Mouse (Mus musculus) forebrain, embryonic 13.5 days (tissue): ENCODE measurements around the gene Phf23. TPM values are rescaled to one million over a fixed set of nuclear protein-coding genes. Genes with fewer than 3 reads are reported as not detected.
A peak's percentile ranks its signal among the peaks of the same experiment; 100 is the strongest.

Experiments used
- ATAC-seq: fragments of 200-750 bp; cut with Nextera tagmentation; 2 replicates; pipeline ENCODE4 v1.8.0; 2017
- H3K27ac ChIP-seq: fragments of 300-500 bp; sonication (generic); 2 replicates; pipeline ENCODE4 v1.5.1; 2015; ENCODE audit warnings: inconsistent platforms, mild to moderate bottlenecking, moderate library complexity
- H3K27me3 ChIP-seq: fragments of 300-500 bp; sonication (generic); 2 replicates; pipeline ENCODE4 v1.6.1; 2015; ENCODE audit warnings: mild to moderate bottlenecking, inconsistent platforms
- H3K36me3 ChIP-seq: fragments of 300-500 bp; sonication (generic); 2 replicates; pipeline ENCODE4 v1.6.1; 2015; ENCODE audit warnings: mild to moderate bottlenecking, inconsistent platforms; ENCODE audit not compliant: poor library complexity, severe bottlenecking
- H3K4me1 ChIP-seq: fragments of 300-500 bp; sonication (generic); 2 replicates; pipeline ENCODE4 v1.6.1; 2015; ENCODE audit warnings: inconsistent platforms
- H3K4me2 ChIP-seq: fragments of 300-500 bp; sonication (generic); 2 replicates; pipeline ENCODE4 v1.6.1; 2015; ENCODE audit warnings: inconsistent platforms, mild to moderate bottlenecking, moderate library complexity
- H3K4me3 ChIP-seq: fragments of 300-500 bp; sonication (generic); 2 replicates; pipeline ENCODE4 v1.5.1; 2015; ENCODE audit warnings: mild to moderate bottlenecking, inconsistent platforms
- H3K9ac ChIP-seq: fragments of 300-500 bp; sonication (generic); 2 replicates; pipeline ENCODE4 v1.6.1; 2015; ENCODE audit warnings: mild to moderate bottlenecking, inconsistent platforms
- H3K9me3 ChIP-seq: fragments of 300-500 bp; sonication (generic); replicated peaks from 2 replicates; pipeline ENCODE4 v1.6.1; 2016; ENCODE audit warnings: inconsistent platforms
- WGBS: fragments of 180-500 bp; shearing (Covaris S2); methylation state at CpG from one replicate; pipeline ENCODE4 v1.1.7; 2015; 5-methylcytosine and 5-hydroxymethylcytosine counted together
- polyA plus RNA-seq: library from polyadenylated mRNA; unstranded; fragments of >200 nt; fragmentation: Nextera tagmentation; extraction: Ambion mirVana; gene quantifications from 2 replicates; pipeline ENCODE4 v1.2.1, GENCODE M21; 2015

The Phf23 gene
- polyA plus RNA-seq, 1 experiment from 2014 or later = 78.5 TPM

DNA sequence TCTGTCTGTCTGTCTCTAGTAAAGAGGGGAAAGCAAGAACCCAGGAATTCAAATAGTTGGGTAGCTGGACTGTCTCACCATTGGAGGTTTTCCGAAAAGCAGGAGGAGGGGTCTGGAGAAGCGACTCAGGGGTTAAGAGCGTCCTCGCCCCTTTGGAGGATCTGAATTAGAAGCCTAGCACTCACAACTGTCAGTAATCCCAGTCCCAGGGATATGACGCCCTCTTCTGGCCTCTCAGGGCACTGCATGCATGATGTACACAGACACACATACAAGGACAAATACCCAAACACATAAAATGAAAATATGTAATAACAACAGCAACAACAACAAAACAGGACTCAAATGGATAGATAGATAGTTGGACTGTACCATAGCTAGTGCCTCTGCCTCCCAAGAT, 35.0 kb upstream of the Phf23 start:
- no peak for ATAC-seq
- Histone ChIP-seq H3K9ac (no peak overlapping the region), H3K27me3 (peaks cover 54% of the 10 kb centered on the region), H3K4me1 (no peaks in the 10 kb centered on the region), H3K9me3 (no peaks in the 10 kb centered on the region), H3K4me3 (no peak overlapping the region), H3K36me3 (no peaks in the 10 kb centered on the region), H3K4me2 (no peak overlapping the region), H3K27ac (no peak overlapping the region)
- 21% methylated on average over 5 of the region's 5 CpGs for WGBS

GRCm38 (mm10) chr11:69961841-69962240, 33.7 kb upstream of the Phf23 start:
- no peaks in the 10 kb centered on the region for H3K9me3 ChIP-seq
- H3K27me3 ChIP-seq = peaks cover 66% of the 10 kb centered on the region
- peaks cover 10% of the 10 kb centered on the region for H3K4me1 ChIP-seq
- H3K4me2 ChIP-seq = no peak overlapping the region
- no peak overlapping the region for H3K27ac ChIP-seq
- WGBS = 44% methylated on average over 5 of the region's 5 CpGs
- H3K4me3 ChIP-seq = no peak overlapping the region
- ATAC-seq = no peak
- H3K9ac ChIP-seq = no peak overlapping the region
- no peaks in the 10 kb centered on the region for H3K36me3 ChIP-seq

- peaks cover 82% of the 10 kb centered on the region for H3K27me3 ChIP-seq
- H3K4me2 ChIP-seq = peak within 1 kb of the TSS; percentile 23
- H3K4me3 ChIP-seq = peak within 1 kb of the TSS; percentile 9; the same call in 1 of the 2 replicates
- ATAC-seq = no peak
- H3K9ac ChIP-seq = no peak within 1 kb of the TSS
- no peaks in the 10 kb centered on the region for H3K9me3 ChIP-seq
- H3K4me1 ChIP-seq = peaks cover 10% of the 10 kb centered on the region
- 10% methylated on average over 24 of the region's 24 CpGs for WGBS
- peaks cover 20% of the 10 kb centered on the region for H3K36me3 ChIP-seq
- no peak within 1 kb of the TSS for H3K27ac ChIP-seq
These were observed 30.8 kb upstream of the Phf23 start, which contains the start of gene Cldn7 for GRCm38 (mm10) chr11:69964650-69965270. Gene Cldn7, plus strand, starts transcription at chr11:69964779.

DNA sequence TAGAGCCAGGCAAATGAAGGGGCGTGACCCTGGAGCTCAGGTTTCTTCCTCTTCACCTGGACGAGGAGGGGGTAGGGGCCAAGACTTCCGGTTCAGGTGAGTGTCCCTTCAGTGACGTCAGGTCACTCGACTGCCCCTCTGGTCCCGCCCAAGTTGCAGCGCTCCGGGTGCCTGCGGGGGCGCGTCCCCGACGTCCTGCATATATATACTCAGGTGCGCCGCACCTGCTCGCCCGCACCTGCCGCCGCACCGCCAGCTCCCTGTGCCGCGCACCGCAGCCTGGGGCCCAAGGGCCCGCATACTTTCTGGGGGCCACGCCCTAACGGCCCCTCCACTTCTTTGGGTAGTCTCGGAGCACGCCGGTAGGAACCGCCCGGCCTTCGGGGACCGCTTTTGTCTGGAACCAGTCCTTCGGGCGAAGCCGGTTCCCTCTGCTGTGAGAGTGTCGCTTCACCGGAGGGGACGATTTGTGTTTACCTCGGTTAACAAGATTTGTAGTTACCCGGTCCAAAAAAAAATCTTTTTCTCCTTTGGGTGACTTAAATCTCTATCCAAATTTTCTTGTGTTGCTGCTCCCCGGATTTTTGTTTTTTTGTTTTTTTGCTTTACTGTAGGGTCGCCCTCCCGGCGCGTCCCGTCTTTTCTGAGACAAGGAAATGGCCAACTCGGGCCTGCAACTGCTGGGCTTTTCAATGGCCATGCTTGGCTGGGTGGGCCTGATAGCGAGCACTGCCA, 30.1 kb upstream of the Phf23 start:
- no peaks in the 10 kb centered on the region for H3K9me3 ChIP-seq
- H3K27ac ChIP-seq = no peak overlapping the region
- 3% methylated on average over 49 of the region's 49 CpGs for WGBS
- H3K36me3 ChIP-seq = peaks cover 27% of the 10 kb centered on the region
- ATAC-seq = no peak
- peak overlapping the region; percentile 31 for H3K4me3 ChIP-seq
- peaks cover 10% of the 10 kb centered on the region for H3K4me1 ChIP-seq
- no peak overlapping the region for H3K9ac ChIP-seq
- peaks cover 82% of the 10 kb centered on the region for H3K27me3 ChIP-seq
- peak overlapping the region; percentile 52 for H3K4me2 ChIP-seq

- Histone ChIP-seq H3K4me2 (peak overlapping the region; percentile 52), H3K27ac (no peak overlapping the region), H3K9ac (peak overlapping the region; percentile 53), H3K4me1 (peaks cover 10% of the 10 kb centered on the region), H3K9me3 (no peaks in the 10 kb centered on the region), H3K4me3 (peak overlapping the region; percentile 31), H3K27me3 (peaks cover 74% of the 10 kb centered on the region), H3K36me3 (peaks cover 30% of the 10 kb centered on the region)
- 1% methylated on average over 55 of the region's 59 CpGs for WGBS
- ATAC-seq = no peak
These were observed 29.3 kb upstream of the Phf23 start for GRCm38 (mm10) chr11:69966006-69966859.

DNA sequence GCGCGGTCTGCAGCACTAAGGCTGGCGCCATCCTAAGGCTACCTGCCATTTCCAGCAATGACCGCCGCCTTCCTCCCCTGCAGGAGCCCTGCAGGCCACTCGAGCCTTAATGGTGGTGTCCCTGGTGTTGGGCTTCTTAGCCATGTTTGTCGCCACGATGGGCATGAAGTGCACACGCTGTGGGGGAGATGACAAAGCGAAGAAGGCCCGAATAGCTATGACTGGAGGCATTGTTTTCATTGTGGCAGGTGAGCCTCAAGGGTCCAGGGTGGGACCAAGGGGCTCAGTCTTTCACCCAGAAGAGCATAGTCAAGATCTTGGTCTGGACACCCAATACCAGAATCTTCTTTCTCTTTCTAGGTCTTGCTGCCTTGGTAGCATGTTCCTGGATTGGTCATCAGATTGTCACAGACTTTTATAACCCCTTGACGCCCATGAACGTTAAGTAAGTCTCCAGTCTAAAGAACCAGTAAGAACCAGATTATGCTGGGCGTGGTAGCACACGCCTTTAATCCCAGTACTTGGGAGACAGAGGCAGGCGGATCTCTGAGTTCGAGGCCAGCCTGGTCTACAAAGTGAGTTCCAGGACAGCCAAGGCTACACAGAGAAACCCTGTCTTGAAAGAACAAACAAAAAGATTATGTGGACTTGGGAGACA, 28.6 kb upstream of the Phf23 start:
- Histone ChIP-seq H3K9ac (peak overlapping the region; percentile 53), H3K4me2 (peak overlapping the region; percentile 52), H3K9me3 (no peaks in the 10 kb centered on the region), H3K4me3 (peak overlapping the region; percentile 31), H3K27ac (no peak overlapping the region), H3K36me3 (peaks cover 35% of the 10 kb centered on the region), H3K27me3 (peaks cover 67% of the 10 kb centered on the region), H3K4me1 (peaks cover 10% of the 10 kb centered on the region)
- ATAC-seq = no peak
- 38% methylated on average over 17 of the region's 17 CpGs for WGBS

- Histone ChIP-seq H3K36me3 (peaks cover 53% of the 10 kb centered on the region), H3K9me3 (no peaks in the 10 kb centered on the region), H3K27me3 (peaks cover 50% of the 10 kb centered on the region), H3K4me2 (no peak overlapping the region), H3K4me3 (no peak overlapping the region), H3K9ac (no peak overlapping the region), H3K4me1 (peaks cover 10% of the 10 kb centered on the region), H3K27ac (no peak overlapping the region)
- 93% methylated on average over 4 of the region's 4 CpGs for whole genome bisulfite sequencing
- no peak for ATAC-seq
These were observed 26.8 kb upstream of the Phf23 start for GRCm38 (mm10) chr11:69968793-69969192.

DNA sequence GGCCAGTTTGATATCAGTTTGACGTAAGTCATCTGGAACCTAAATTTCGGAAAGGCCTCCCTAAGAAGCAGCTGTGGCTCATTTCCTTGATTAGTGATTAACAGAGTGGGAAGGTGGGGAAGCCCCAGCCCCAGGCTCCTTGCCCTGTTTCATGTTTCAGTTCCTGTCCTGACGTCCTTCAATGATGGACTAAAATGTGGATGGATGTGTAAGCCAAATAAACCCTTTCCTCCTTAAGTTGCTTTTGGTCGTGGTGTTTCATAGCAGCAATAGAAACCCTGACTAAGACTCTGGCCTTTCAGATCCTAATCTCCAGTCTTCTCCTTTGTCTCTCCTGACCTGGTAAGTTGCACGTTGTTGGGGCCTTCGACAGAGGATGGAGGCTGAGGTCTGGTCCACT, 25.4 kb upstream of the Phf23 start:
- ATAC-seq = no peak
- WGBS = 88% methylated on average over 6 of the region's 6 CpGs
- peaks cover 10% of the 10 kb centered on the region for H3K4me1 ChIP-seq
- peaks cover 35% of the 10 kb centered on the region for H3K27me3 ChIP-seq
- H3K9ac ChIP-seq = no peak overlapping the region
- H3K9me3 ChIP-seq = no peaks in the 10 kb centered on the region
- no peak overlapping the region for H3K4me2 ChIP-seq
- H3K4me3 ChIP-seq = no peak overlapping the region
- no peak overlapping the region for H3K27ac ChIP-seq
- H3K36me3 ChIP-seq = peaks cover 68% of the 10 kb centered on the region

DNA sequence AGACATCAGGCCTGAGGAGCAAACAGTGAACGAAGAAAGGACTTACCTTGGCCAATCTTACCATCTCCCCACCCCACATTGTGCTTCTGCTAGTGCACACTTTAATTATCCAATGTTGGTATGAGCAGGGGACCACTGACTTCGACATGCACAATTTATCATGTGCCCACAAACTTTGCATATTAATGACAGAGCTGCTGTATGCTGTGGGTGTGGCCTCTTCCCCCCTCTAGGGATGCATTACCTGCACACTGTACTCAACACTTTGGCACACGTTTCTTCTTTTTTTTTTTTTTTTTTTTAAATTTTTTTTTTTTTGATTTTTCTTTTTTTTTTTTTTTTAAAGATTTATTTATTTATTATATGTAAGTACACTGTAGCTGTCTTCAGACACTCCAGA, 24.8 kb upstream of the Phf23 start:
- Histone ChIP-seq H3K4me2 (no peak overlapping the region), H3K4me3 (no peak overlapping the region), H3K9ac (no peak overlapping the region), H3K27me3 (peaks cover 30% of the 10 kb centered on the region), H3K36me3 (peaks cover 73% of the 10 kb centered on the region), H3K9me3 (no peaks in the 10 kb centered on the region), H3K27ac (no peak overlapping the region), H3K4me1 (peaks cover 10% of the 10 kb centered on the region)
- 86% methylated on average over 3 of the region's 3 CpGs for WGBS
- no peak for ATAC-seq

DNA sequence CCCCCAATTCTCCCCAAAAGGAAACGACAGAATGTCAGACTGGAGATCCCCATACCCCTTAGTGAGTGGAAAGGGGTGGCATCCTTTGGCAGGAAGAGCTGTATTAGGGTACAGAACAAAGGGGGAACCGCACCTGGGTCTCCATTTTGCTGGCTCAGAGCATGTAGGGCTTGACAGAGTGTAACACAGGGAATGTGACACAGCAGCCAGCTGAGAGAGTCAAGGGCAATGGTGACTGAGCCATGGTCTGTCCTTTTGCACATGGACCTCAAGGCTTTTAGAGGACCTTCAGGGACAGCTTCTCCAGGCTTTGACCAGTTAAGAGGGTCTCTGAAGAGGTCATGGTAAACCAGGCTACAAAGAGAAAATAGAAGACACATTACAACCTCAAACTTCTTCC, 20.7 kb upstream of the Phf23 start:
- Histone ChIP-seq H3K4me3 (no peak overlapping the region), H3K36me3 (peaks cover 79% of the 10 kb centered on the region), H3K9me3 (no peaks in the 10 kb centered on the region), H3K9ac (no peak overlapping the region), H3K27me3 (no peaks in the 10 kb centered on the region), H3K27ac (no peak overlapping the region), H3K4me1 (peaks cover 11% of the 10 kb centered on the region), H3K4me2 (no peak overlapping the region)
- ATAC-seq = no peak
- WGBS = 91% methylated on average over 2 of the region's 2 CpGs

GRCm38 (mm10) chr11:69976271-69976670, 19.3 kb upstream of the Phf23 start:
- H3K36me3 ChIP-seq = peaks cover 70% of the 10 kb centered on the region

More at GRCm38 (mm10) chr11:69976271-69976670, 19.3 kb upstream of the Phf23 start:
- H3K9me3 ChIP-seq = no peaks in the 10 kb centered on the region
- H3K9ac ChIP-seq = no peak overlapping the region
- H3K27me3 ChIP-seq = no peaks in the 10 kb centered on the region
- H3K4me1 ChIP-seq = peaks cover 11% of the 10 kb centered on the region
- no peak overlapping the region for H3K4me2 ChIP-seq
- no peak overlapping the region for H3K4me3 ChIP-seq
- ATAC-seq = no peak
- WGBS = 87% methylated on average over 4 of the region's 4 CpGs
- no peak overlapping the region for H3K27ac ChIP-seq
